Mouse (Mus musculus) kidney, adult 8-10 months (tissue): Measurements from ENCODE around the gene Ubxn7.
"Not testable (repeated sequence)": the region's sequence is repeated elsewhere in the genome, so short reads cannot be mapped to it uniquely, and the experiment has no call there.

ENCODE experiments used
- DNase-seq, 2 experiments: peaks; one replicate each; pipeline ENCODE4 v3.0.0; 2022

The Ubxn7 gene

GRCm38 (mm10) chr16:32332040-32332555 is at the start of gene Ubxn7:
Ubxn7 (plus strand) TSS chr16:32332257.
- DNase-seq: peak; percentile 95 to 97

DNA sequence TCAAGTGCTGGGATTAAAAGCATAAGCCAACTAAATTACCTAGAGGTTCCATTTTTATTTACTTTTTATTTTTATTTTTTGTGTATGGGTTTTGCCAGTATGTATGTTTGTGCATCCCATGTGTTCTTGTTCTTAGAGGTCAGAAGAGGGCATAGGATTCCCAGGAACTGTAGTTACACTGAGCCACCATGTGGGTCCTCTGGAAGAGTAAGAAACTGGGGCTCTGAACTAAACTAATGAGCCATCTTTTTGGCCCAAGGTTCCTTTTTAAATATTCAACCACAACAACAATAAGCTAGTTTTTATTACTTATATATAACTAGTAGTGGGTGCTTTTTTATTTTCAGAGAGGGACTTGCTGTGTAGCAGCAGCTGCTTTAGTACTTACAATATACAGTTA is 49.4 kb upstream of the Ubxn7 start:
- DNase-seq: no peak

DNA sequence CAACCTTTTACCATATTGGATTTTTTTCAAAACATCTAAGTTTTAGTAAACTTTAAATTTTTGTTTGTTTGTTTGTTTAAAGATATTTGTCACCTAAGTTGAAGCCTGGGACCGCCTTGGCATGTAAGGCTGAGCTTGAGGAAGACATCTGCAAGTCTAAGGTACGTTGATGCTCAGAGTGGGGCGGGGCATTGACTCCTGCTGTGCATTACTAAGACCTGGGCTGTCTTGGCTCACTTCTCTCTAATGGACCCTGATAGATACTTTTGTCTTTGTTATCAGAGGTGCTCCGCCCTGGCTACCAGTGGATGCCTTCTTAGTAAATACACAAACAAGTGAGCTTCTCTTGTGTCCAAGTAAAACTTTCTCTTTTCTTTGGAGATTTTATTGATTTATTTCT is 40.2 kb upstream of the Ubxn7 start:
- DNase-seq: no peak

- not testable (repeated sequence) for DNase-seq
These were observed 32.4 kb upstream of the Ubxn7 start for GRCm38 (mm10) chr16:32299617-32300016.

GRCm38 (mm10) chr16:32303046-32303445 is 29.0 kb upstream of the Ubxn7 start:
- DNase-seq: no peak

GRCm38 (mm10) chr16:32303886-32304285 is 28.2 kb upstream of the Ubxn7 start:
- no peak for DNase-seq

DNA sequence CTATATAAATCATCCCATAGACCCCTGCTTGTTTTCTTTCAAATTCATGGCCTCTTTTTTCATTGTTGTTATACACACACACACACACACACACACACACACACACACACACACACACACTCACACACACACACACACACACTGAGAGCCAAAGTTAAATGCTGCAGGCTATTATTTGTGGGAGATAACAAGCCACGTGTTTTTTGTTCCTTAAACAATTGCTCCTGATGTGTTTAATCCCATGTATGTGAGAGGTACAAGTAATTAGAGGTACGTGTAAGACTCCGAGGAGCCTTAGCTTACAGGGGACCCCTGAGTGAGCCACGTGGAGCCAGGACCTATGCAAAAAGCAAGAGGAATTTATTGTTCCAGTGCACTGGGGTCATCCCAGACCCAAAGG is 20.1 kb upstream of the Ubxn7 start:
- no peak for DNase-seq

DNA sequence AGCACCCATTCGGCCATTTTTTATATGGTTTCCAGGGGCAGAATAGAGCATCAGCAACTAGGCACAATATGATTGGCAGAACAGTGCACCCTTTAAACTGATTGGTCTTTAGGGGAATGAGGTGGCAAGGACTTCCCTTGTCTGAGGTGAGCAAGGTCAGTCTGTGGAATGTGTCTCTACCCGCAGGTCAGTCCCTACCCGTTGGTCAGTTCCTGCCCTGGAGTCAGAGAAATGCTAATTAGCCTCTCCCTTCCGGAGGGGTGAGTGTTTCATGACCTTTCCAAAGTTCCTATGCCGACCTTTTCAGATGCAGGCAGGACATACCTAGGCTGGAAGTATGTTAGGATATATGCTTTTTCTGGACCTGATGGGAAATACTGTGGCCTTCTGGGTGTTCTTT is 19.7 kb upstream of the Ubxn7 start:
- peak; percentile 21 to 65 for DNase-seq

- DNase-seq: peak in 1 of 2 experiments; percentile 30
These were observed 19.2 kb upstream of the Ubxn7 start for GRCm38 (mm10) chr16:32312859-32313258.

DNA sequence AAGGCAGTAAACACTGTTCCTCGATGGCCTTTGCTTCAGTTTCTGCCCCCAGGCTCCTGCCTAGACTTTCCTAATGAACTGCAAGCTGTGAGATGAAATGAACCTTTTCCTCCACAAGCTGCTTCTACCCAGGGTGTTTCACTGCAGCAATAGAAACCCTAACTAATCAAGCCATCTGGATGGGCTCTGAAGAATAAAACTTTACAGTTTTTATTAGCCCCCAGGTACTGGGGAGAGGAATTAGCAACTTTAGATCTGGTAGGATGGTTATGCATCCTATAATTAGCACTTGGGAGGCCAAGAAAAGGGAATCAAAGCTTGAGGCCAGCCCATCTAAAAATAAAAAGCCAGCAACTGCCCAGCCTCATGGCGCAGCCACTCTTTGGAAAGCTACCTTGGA is 15.5 kb upstream of the Ubxn7 start:
- DNase-seq: no peak

DNA sequence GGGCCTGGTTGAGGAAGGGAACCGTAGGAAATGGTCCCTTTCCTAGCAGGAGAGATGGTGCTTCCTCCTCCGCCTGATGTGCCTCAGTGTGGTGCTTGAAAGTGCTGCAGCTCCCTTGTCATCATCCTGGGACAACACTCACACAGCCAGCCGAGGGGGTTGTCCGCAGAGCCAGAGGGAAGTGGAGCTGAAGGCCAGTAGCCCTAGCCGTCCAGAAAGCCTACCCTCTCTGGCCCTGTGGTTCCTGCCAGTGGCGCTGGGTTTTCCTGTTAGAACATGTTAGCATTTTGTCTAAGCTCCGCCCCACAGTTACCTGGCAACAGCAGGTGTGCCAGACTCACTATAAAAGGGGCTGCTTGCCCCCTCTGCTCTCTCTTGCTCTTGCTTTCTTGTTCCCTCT is 8.1 kb upstream of the Ubxn7 start:
- DNase-seq: no peak

- no peak for DNase-seq
These were observed 984 bp upstream of the Ubxn7 start for GRCm38 (mm10) chr16:32330876-32331670.

- DNase-seq: peak; percentile 30 to 42
These were observed 777 bp downstream of the Ubxn7 start for GRCm38 (mm10) chr16:32332556-32333511.

DNA sequence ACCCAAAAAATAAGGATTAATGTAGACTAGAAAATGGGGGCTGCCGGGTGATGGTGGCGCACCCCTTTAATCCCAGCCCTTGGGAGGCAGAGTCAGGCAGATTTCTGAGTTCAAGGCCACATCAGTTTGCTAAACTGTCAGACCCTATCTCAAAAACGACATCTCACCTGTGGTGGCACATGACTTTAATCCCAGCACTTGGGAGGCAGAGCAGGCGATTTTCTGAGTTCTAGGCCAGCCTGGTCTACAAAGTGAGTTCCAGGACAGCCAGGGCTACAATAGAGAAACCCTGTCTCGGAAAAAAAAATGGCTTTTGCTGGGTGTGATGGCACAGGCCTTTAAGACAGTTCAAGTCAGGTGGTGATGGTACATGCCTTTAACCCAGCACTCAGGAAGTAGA is 3.1 kb downstream of the Ubxn7 start:
- no peak for DNase-seq

DNA sequence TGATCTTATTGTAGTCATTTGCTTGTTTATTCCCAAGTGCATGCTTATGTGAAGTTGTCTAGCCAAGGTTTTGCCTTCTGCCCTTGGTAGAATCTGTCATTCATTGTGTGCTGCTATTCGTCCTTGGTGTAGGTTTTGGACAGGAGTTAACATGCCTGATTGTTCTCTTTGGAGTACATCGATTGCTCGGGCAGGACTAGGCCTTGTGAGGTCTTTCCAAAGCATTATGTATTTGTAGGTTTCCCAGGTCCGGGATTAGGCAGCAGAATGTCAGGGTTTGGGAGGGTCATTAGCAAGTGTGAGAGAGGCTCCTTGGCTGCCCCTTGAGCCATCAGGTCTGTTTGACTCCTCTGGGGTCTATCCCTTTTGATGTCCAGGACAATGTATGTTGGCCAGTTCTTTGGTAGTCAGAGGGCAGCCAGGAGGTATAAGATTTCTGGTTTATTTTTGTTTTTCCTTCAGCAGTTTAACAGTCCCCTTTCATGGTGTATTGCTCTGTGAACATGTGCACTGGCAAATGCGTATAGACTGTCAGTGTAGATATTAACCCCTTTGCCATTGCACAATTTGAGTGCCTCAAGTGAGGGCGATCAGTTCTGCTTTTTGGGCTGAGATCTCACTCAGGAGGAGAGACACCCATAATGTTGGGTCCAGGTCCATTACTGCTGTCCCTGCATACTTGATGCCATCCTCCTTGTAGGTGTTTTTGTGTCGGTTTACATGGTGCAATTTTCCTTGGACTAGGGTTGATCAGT is 4.1 kb downstream of the Ubxn7 start:
- DNase-seq: no peak

GRCm38 (mm10) chr16:32337001-32337400 is 4.9 kb downstream of the Ubxn7 start:
- no peak for DNase-seq

DNA sequence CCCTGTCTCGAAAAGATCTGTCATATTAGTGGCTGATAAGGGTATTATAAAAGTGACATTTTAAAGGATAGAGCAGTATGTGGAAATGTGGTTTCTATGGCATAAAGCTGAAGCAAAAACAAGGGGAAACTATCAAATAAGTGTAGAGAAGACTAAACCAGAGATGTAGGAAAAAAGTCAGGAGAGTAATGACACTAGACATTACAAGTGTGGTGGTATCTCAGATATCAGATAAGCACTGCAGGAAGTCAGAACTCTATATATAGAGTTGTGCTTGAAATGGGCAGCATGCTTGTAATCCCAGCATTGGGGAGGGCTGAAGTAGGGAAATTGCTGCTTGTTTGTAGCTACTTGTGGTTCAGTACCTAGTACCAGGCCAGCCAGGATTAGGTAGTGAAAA is 8.4 kb downstream of the Ubxn7 start:
- DNase-seq: no peak

- no peak for DNase-seq
These were observed 13.5 kb downstream of the Ubxn7 start for GRCm38 (mm10) chr16:32345521-32345920.

DNA sequence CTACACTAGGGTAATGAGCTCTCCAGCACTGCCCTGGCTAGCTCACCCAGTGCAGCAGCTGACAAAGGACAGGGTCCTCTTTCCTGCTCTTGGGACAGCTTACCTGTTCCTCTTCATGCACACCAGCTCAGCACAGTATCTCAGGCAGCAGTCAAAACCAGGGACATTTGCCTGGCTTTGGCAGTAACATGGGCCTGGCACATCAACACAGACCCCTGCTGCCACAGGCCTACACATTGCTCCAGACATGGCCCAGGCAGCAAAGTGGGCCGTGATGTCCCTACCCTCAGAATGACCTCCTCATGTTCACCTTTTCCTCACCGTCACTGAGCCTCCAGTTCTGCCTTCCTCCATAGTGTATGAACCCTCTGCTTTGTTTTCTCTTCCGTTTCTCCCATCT is 18.7 kb downstream of the Ubxn7 start:
- DNase-seq: no peak

GRCm38 (mm10) chr16:32363530-32363929 is 31.5 kb downstream of the Ubxn7 start:
- no peak for DNase-seq

DNA sequence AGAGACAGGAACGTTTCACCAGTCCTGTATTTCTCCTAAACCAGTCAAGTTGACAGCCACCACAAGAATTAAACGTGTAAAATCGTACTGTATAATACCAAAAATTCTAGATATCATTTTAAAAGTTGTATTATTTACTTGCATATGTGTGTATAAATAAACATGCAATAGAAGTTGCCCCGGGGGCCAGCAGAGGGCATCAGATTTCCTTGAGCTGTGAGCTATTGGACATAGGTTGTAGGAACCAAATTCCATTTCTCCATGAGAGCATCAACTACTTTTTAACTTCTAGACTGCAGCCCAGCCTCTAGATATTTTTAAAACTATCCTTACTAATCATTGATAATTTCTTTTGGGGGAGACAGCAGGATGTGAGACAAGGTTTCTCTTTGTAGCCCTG is 39.3 kb downstream of the Ubxn7 start:
- DNase-seq: peak in 1 of 2 experiments; percentile 63

- no peak for DNase-seq
These were observed 47.5 kb downstream of the Ubxn7 start for GRCm38 (mm10) chr16:32379575-32379974.

DNA sequence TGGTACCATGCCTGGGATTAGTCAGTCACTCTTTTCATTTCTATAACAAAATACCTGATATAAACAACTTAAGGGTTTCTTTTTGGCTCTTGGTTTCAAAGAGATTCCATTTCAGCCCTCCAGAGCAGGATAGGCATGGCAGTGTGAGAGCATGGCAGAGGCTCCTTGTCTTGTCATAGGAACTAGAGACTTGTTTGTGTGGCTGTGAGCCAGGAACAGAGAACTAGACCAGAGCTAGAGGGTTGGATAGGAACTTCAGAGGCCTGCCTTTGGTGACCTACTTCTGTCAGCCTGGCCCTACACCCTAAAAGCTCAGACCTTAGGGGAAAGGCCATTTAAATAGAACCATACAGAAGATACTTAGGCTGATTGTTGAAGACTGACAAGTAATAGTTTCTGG is 50.8 kb downstream of the Ubxn7 start:
- no peak for DNase-seq
